Mouse (Mus musculus) thymus, postnatal 10 days (tissue): ENCODE measurements at regions not wholly inside any gene's neighbourhood (a gene's known extent, or its start where the extent isn't known, plus 50 kb on each side); places are given as distances from the start of the nearest gene placed in this dataset.
"Not testable (repeated sequence)": the region's sequence is repeated elsewhere in the genome, so short reads cannot be mapped to it uniquely, and the experiment has no call there.

Experiments
- DNase-seq, 2 experiments: peaks; one replicate each; pipeline ENCODE4 v3.0.0; 2021; ENCODE audit warnings: low spot score in 2 of 2

GRCm38 (mm10) chr14:87612871-87613270, 196.4 kb downstream of the Tdrd3 start:
- no peak for DNase-seq

- no peak for DNase-seq
These were observed 203.1 kb downstream of the Tdrd3 start for GRCm38 (mm10) chr14:87619368-87620035.

DNA sequence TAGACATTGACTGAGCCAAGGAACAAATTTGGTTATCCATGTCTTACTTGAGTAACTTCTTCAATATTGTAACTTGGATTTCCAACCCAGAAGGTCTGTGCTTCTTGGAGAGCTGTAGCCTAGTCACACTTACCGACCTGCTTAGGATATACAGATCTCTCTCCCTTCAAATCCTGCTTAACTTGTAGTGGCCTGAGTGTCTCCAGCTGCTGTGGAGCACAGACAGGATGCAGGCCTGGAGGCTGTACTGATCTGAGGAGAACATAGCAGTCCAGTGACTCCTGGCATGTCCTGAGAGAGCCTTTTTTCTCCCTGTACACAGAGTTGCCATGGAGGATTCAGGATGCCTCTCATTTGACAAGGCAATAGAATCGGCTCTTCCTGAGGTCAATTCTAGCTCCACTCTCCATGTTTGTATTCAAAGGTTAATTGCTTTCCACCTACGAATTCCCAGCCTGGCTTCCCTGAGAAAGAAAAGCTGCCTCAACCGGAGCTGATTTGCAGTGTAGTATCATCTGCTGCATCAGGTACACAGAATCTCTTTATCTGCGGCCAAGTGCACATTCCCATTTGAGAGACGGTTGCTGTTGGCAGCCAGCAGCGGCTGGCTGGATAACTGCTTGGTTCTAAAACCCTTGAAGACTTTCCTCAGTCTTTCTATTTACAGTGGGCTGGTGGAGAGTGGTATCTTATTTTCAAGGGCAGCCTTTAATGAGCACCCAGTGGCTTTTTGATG, 214.8 kb downstream of the Tdrd3 start:
- DNase-seq: no peak

DNA sequence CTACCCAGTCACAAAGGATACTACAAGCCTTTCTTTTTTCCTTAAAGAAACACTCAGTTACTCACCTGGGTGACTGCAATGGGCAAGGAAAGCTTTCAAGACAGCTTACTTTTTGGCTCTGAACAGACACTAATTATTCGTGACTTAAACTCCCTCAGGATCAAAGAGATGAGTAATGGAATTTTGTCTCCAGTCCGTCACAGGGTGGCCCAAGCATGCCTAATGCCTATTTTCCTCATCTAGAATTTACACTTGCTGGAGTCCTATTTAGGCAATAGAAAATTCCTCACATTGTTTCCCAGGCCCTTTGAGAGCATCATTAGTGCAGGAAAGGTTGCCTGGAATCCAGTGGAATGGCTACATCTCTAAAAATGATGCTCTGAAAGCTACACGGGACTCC, 218.2 kb downstream of the Tdrd3 start:
- no peak for DNase-seq

- DNase-seq: no peak
These were observed 220.7 kb downstream of the Tdrd3 start for GRCm38 (mm10) chr14:87637131-87637530.

DNA sequence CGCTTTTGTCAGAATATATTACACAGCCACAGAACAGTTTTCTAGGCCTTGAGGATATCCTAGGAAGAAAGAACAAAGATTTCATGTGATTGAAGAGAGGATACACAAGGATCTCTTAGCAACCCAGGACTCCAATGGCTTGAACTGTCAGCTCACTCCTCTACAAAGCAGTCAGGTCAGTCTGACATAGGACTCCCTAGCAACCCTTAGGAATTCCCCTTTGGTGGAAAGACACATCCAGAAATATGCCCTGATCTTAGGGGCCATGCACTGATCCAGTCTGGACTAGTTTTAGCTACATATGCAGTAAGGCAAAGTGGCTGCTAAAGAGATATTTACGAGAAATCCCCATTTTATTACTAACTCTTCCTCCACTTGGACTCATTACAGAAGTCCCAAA, 251.5 kb downstream of the Tdrd3 start:
- DNase-seq: no peak

GRCm38 (mm10) chr14:87669496-87669895, 253.1 kb downstream of the Tdrd3 start:
- DNase-seq: no peak

DNA sequence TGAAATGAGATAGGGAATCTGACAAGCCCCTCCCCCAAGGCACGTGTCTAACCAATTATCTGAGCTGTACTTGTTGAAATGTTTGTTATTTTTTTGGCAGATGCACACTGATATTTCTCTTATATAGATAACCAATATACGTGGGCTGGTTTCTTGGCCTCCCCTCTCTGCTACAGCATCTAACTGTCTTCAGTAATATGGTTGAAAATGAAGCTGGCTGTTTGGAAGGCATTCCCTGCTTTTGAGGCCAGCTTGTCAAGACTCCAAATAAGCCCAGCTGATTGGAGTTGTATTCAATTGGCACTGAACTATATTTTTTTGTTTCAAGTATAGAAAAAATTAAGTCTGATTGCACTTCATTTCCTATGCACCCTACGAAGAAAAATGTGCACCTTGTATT, 264.3 kb downstream of the Tdrd3 start:
- DNase-seq: no peak

GRCm38 (mm10) chr14:87683091-87683806, 266.8 kb downstream of the Tdrd3 start:
- not testable (repeated sequence) for DNase-seq

- DNase-seq: no peak
These were observed 273.4 kb downstream of the Tdrd3 start for GRCm38 (mm10) chr14:87689866-87690265.

DNA sequence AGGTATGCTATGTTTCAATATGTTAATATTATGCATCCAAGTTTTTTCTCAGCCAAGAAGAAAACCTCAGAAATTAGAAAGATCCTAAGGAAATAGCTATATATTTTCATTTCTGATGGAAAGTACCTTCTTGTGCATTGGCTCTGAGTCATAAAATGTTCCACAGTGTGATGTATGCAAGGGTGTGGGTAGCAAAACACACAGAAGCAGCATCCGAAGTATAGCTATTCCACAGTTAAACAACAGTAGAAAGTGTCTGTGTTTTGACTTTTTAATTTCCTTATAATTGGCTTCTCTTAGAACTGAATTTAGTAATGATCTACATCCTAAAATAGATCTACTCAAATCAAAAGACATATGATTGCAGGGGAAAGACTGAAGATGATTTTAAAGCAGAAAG, 320.0 kb downstream of the Tdrd3 start:
- DNase-seq: no peak

DNA sequence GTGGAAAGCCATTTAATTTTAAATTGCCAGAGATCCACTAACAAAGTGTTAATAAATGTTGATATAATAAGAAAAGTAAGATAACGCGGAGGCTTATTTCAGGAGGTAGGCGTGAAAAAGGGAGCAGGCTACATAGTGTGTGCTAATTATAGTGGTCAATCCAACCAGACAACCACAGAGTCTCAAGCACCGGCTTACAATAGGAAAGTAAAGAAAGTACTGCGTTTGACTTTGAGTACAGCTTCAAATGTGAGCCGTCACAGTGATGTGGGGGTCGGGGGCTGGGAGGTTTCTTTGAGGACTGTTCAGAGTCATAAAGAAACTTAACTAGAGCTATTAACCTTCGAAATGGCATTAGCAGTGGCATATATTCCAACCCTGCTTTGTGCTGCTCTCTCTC, 329.1 kb downstream of the Tdrd3 start:
- no peak for DNase-seq

DNA sequence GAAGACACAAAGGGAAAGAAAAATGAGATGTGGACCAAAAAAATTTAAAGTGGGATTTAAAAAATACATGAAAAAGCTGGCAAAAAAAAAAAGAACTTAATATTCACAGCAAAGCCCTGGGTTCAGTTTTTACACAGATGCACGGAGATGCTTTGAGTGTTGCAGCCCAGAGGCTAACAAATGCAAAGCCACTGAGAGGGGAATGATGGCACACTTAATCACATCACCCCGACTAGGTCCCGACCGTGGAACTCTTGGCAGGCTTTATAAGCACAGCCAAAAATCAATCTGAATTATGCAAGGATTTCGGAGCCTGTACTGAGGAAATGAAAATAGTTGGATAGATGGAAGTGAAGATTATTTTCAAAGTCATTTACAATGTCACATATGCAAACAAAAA, 329.6 kb downstream of the Tdrd3 start:
- no peak for DNase-seq

DNA sequence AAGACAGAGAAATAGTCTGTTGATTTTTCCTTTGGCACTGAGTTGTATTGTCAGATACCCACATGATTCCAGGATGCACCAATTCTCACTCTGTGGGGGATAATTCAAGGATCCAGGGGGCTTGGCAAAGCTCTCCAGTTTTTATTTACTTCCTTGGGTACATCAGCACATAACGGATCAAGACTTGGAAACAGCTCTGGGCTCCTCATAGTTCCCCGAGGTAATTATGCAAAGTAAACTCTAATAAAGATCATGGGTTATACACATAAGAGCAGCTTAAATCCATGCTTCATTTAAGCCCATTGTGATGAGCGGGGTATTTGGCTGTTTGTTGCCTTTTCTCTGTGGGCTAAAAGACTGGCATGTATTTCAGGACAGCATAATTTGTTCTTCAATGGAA, 332.6 kb downstream of the Tdrd3 start:
- DNase-seq: no peak

- DNase-seq: no peak
These were observed 333.3 kb downstream of the Tdrd3 start for GRCm38 (mm10) chr14:87749762-87750161.

GRCm38 (mm10) chr14:87750665-87751170, 334.3 kb downstream of the Tdrd3 start:
- DNase-seq: no peak

- DNase-seq: no peak
These were observed 338.3 kb downstream of the Tdrd3 start for GRCm38 (mm10) chr14:87754744-87755143.

- DNase-seq: no peak
These were observed 359.0 kb downstream of the Tdrd3 start for GRCm38 (mm10) chr14:87775332-87775890.

DNA sequence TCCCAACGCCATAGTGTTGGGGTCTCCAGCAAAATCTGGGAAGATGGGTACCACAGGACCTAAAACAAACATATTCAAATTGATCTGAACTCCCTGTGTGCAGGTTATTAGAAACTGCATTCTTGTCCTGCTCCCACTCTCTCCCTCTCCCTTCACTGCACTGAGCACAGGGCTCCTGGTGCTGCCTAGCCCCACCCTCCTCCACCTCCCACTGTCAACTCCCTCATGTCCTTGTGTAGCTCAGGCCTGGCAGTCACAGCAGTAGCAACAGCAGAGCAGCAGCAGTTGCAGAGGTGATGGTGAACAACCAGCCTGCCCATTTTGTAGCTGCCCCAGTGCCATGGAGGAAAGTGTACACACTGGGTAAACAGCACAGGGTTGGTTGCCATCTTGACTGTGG, 383.4 kb downstream of the Tdrd3 start:
- no peak for DNase-seq

- DNase-seq: peak in 1 of 2 experiments; percentile 18
These were observed 393.2 kb downstream of the Tdrd3 start for GRCm38 (mm10) chr14:87809664-87810063.

GRCm38 (mm10) chr14:87844120-87844519, 427.7 kb downstream of the Tdrd3 start:
- no peak for DNase-seq

GRCm38 (mm10) chr14:87861486-87861885, 445.0 kb downstream of the Tdrd3 start:
- DNase-seq: no peak
